Mouse (Mus musculus): Measurements from ENCODE around the gene Olfr191.
"Not testable (repeated sequence)": the region's sequence is repeated elsewhere in the genome, so short reads cannot be mapped to it uniquely, and the experiment has no call there.

Olfr191 gene

GRCm38 (mm10) chr16:59089722-59090121, at the start of gene Olfr191:
Olfr191 (minus strand) TSS chr16:59089822.
- DNase-seq (ENCODE audit: low spot score) = not testable (repeated sequence)

GRCm38 (mm10) chr16:59130740-59131139, 41.1 kb upstream of the Olfr191 start:
- no peak for DNase-seq (ENCODE audit: low spot score)

GRCm38 (mm10) chr16:59120969-59121368, 31.3 kb upstream of the Olfr191 start, which contains the start of gene Olfr194:
Olfr194 (minus strand) TSS chr16:59121069.
- DNase-seq (ENCODE audit: low spot score) = no peak

DNA sequence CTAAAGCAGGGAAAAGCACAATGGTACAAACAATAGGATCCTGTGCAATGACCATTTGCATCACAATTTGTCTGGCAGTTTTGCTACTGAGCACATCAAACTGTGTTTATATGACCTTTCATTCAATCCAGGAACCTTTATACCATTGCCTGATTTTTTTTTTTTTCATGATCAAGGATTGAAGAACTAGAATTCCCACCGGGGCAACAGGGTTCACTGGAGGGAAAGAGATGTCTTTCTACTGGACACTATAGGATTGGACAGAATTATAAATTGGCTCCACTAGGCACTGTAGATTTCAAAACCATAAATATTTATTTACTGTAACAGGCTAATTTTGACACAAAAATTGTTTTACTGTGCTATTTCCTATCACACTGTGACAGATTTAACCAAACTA, 22.2 kb upstream of the Olfr191 start, which contains the start of gene Olfr193:
TSS of gene Olfr193 (minus strand) at position 101 of the 400 bp plus-strand sequence.
- no peak for DNase-seq (ENCODE audit: low spot score)

- DNase-seq (ENCODE audit: low spot score) = not testable (repeated sequence)
Measured at GRCm38 (mm10) chr16:59108522-59108921, 18.9 kb upstream of the Olfr191 start.

GRCm38 (mm10) chr16:59105312-59105711, 15.7 kb upstream of the Olfr191 start:
- no peak for DNase-seq (ENCODE audit: low spot score)

DNA sequence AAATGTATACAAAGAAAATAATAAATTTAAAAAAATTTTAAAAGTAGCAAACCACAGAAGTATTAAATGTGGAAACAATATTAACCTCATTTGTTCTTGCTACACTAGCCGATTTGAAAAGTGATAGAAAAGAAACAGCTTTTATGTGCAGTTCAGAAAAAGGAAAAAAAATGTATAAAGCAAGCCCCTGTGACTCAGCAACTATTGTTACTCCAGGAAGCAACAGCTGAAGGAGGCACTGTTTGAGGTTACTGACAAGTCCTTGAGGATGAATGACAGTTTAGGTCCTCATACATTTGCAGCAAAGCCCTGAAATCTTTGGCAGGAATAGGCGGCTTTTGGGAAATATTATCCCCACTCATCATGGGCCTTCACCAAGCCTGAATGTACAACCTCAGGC, 8.5 kb downstream of the Olfr191 start:
- not testable (repeated sequence) for DNase-seq (ENCODE audit: low spot score)

DNA sequence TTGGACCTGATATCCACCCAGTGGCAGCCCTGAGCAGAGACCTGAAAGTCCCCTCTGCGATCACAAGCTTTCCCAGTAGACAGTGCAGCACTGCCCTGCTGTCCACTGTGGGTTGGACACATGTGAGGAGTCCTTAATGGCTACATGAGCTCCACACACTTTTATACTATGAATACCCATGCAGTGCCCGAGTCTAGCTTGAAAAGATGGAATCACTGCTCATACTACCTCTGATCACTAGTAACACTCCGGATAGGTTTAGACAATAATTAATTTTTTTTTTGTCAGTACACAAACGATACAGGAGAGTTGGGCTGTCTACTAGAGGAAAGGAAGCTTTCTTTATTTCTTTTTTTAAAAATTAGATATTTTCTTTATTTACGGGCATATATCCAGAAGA, 11.7 kb downstream of the Olfr191 start, which contains the start of gene Olfr190:
TSS of gene Olfr190 (minus strand) at position 101 of the 400 bp plus-strand sequence.
- DNase-seq (ENCODE audit: low spot score) = no peak

GRCm38 (mm10) chr16:59073520-59073919, 16.1 kb downstream of the Olfr191 start:
- no peak for DNase-seq (ENCODE audit: low spot score)

DNA sequence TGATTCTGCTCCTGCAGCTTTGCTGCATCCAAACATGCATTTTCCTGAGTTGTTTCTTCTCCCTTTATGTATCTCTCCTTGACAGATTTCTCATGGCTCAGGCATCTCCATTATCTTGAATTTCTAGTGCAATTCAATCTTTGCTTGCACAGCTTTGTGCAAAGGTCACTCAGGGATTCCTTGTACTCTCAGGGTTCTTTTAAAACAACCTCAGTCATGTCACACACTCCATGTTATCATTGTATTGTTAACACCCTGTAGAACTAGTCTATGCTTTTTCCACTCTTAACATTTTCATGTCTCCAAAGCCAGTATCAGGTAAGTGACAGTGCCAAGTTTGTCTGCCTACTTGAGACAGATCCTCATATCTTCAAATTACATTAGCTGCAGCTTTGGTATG, 17.9 kb downstream of the Olfr191 start:
- no peak for DNase-seq (ENCODE audit: low spot score)

DNA sequence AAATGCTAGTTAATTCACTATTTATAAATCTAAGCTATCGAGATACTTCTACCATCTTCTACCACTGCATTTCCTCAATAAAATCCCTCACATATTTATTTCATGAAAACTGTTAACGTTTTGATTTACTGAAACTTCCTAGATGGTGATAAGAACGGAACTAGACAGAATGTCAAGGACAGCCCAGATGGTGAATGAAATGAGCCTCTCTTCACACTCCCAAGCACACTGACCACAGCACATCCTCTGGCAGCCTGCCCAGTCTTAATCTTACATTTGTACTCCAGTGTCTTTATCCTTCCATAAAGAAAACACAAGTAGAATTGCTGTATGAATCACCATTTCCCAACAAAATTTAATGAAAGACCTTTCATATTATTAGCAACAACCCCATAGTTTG, 27.2 kb downstream of the Olfr191 start:
- not testable (repeated sequence) for DNase-seq (ENCODE audit: low spot score)

DNA sequence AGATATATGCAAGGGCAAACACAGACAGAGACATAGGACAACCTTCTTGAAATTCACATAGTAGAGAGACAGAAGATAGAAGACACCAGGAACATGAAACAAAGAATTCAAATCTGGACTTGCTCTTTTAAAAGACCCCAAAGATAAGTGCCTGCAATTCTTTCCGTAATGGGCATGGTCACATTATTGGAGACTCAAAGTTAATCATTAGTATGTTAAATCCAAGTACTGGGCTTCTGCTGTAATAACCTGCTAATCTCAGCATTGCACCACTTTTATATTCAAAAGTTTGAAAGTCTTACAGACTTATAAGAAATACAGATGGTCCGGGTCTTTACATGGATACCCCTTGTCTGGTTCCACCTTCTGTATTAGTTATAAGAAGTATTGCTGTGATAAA, 40.3 kb downstream of the Olfr191 start:
- DNase-seq (ENCODE audit: low spot score) = not testable (repeated sequence)

DNA sequence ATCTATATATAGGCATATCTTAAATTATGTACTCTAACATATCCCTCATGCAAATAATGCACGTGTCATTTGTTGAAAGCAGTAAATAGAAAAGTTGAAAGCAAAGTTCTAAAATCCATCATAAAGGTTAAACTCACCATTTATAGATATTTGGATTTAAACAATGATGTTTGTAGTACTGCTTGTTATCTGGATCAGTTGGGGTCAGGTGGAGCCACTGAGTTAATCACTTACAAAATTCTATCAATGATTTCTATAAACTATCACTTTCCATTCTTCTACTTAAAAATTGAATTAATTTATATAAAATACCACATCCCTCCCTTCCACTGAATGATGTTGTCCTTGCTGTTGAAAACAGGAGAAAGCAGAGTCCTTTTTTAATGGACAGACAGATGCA, 40.8 kb downstream of the Olfr191 start:
- no peak for DNase-seq (ENCODE audit: low spot score)

- no peak for DNase-seq (ENCODE audit: low spot score)
Measured at GRCm38 (mm10) chr16:59047579-59047978, 42.0 kb downstream of the Olfr191 start.

DNA sequence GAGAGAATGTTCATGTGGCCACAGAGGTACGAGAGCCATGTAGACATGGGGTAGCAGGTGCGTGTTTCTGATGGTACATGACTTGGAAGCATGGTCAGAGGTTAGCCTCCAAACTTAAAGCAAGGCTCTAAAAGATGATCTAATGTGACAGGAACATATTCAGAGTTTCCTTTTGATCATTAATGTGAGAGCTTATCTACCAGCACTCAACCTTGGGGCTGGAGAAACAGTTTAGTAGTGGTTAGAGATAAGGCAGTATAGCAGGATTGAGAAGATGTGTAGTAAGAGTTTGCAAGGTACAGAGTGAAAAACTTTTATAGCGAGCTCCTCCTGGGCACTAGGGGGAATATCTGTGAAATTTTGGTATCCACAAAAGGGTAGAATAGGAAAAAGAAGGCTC, 43.8 kb downstream of the Olfr191 start:
- DNase-seq (ENCODE audit: low spot score) = no peak

GRCm38 (mm10) chr16:59039710-59040109, 49.9 kb downstream of the Olfr191 start, which contains the start of gene Olfr187:
Olfr187 (minus strand) TSS chr16:59039767.
- no peak for DNase-seq (ENCODE audit: low spot score)

All from embryo, embryonic 10 days (tissue).